Mouse (Mus musculus): ENCODE results near the gene Aip. TPM values are rescaled to one million over a fixed set of nuclear protein-coding genes. Genes with fewer than 3 reads are reported as not detected.
"Not testable (repeated sequence)": the region's sequence is repeated elsewhere in the genome, so short reads cannot be mapped to it uniquely, and the experiment has no call there.

Aip gene
- polyA plus RNA-seq, 1 experiment from 2014 or later = 55.2 TPM

- no peak for DNase-seq (ENCODE audit: extremely low spot score, low spot score)
- Histone ChIP-seq H3K4me1 (peaks cover 38% of the 10 kb centered on the region), H3K4me3 (no peak overlapping the region), H3K36me3 (replicated peaks) (peaks cover 11% of the 10 kb centered on the region), H3K27me3 (ENCODE audit: poor library complexity, severe bottlenecking) (peaks cover 7% of the 10 kb centered on the region; the same call in 1 of the 2 replicates), H3K27ac (no peak overlapping the region), H3K9me3 (no peaks in the 10 kb centered on the region)
- WGBS = 89% methylated on average over 7 of the region's 7 CpGs
These were observed 3.0 kb downstream of the Aip start for GRCm38 (mm10) chr19:4122411-4123370.

- H3K9me3 ChIP-seq; H3K4me3 ChIP-seq; DNase-seq (ENCODE audit: extremely low spot score, low spot score); H3K27ac ChIP-seq; H3K27me3 ChIP-seq (ENCODE audit: poor library complexity, severe bottlenecking): not testable (repeated sequence)
- WGBS = 56% methylated on average over 6 of the region's 6 CpGs
- Histone ChIP-seq H3K4me1 (peaks cover 30% of the 10 kb centered on the region), H3K36me3 (replicated peaks) (peaks cover 15% of the 10 kb centered on the region)
These were observed 3.8 kb downstream of the Aip start for GRCm38 (mm10) chr19:4121896-4122295.

GRCm38 (mm10) chr19:4121097-4121805, 4.4 kb downstream of the Aip start:
- Histone ChIP-seq H3K27ac (peak overlapping the region; percentile 91), H3K36me3 (replicated peaks) (peaks cover 21% of the 10 kb centered on the region), H3K27me3 (ENCODE audit: poor library complexity, severe bottlenecking) (peaks cover 7% of the 10 kb centered on the region; the same call in 1 of the 2 replicates), H3K4me3 (peak overlapping the region; percentile 57), H3K9me3 (no peaks in the 10 kb centered on the region), H3K4me1 (peaks cover 23% of the 10 kb centered on the region)
- WGBS = 3% methylated on average over 38 of the region's 38 CpGs
- DNase-seq (ENCODE audit: extremely low spot score, low spot score) = peak; percentile 96

GRCm38 (mm10) chr19:4120496-4120895, 5.2 kb downstream of the Aip start:
- peaks cover 7% of the 10 kb centered on the region; the same call in 1 of the 2 replicates for H3K27me3 ChIP-seq (ENCODE audit: poor library complexity, severe bottlenecking)
- no peak overlapping the region for H3K27ac ChIP-seq
- H3K36me3 ChIP-seq (replicated peaks) = peaks cover 28% of the 10 kb centered on the region
- peak overlapping the region; percentile 57 for H3K4me3 ChIP-seq
- no peaks in the 10 kb centered on the region for H3K9me3 ChIP-seq
- 91% methylated on average over 2 of the region's 2 CpGs for WGBS
- DNase-seq (ENCODE audit: extremely low spot score, low spot score) = no peak
- H3K4me1 ChIP-seq = peaks cover 23% of the 10 kb centered on the region

- Histone ChIP-seq H3K27ac (no peak overlapping the region), H3K4me3 (peak overlapping the region; percentile 57; the same call in 1 of the 2 replicates), H3K36me3 (replicated peaks) (peaks cover 34% of the 10 kb centered on the region), H3K27me3 (ENCODE audit: poor library complexity, severe bottlenecking) (peaks cover 7% of the 10 kb centered on the region; the same call in 1 of the 2 replicates), H3K4me1 (peaks cover 18% of the 10 kb centered on the region), H3K9me3 (no peaks in the 10 kb centered on the region)
- WGBS = 89% methylated on average over 6 of the region's 6 CpGs
- DNase-seq (ENCODE audit: extremely low spot score, low spot score) = no peak
These were observed 5.8 kb downstream of the Aip start for GRCm38 (mm10) chr19:4119716-4120487.

- H3K9me3 ChIP-seq = no peaks in the 10 kb centered on the region
- peaks cover 21% of the 10 kb centered on the region for H3K4me1 ChIP-seq
- WGBS = 96% methylated on average over 2 of the region's 2 CpGs
- peaks cover 50% of the 10 kb centered on the region for H3K36me3 ChIP-seq (replicated peaks)
- H3K27ac ChIP-seq = no peak overlapping the region
- peaks cover 7% of the 10 kb centered on the region; the same call in 1 of the 2 replicates for H3K27me3 ChIP-seq (ENCODE audit: poor library complexity, severe bottlenecking)
- H3K4me3 ChIP-seq = no peak overlapping the region
- no peak for DNase-seq (ENCODE audit: extremely low spot score, low spot score)
These were observed 7.3 kb downstream of the Aip start for GRCm38 (mm10) chr19:4118350-4118749.

GRCm38 (mm10) chr19:4117006-4117405, 8.7 kb downstream of the Aip start:
- 96% methylated on average over 7 of the region's 7 CpGs for WGBS
- peaks cover 63% of the 10 kb centered on the region for H3K36me3 ChIP-seq (replicated peaks)

GRCm38 (mm10) chr19:4115816-4116215, 9.8 kb downstream of the Aip start:
- Histone ChIP-seq H3K36me3 (replicated peaks) (peaks cover 73% of the 10 kb centered on the region), H3K27me3 (ENCODE audit: poor library complexity, severe bottlenecking) (peaks cover 7% of the 10 kb centered on the region; the same call in 1 of the 2 replicates), H3K27ac (no peak overlapping the region), H3K4me3 (no peak overlapping the region), H3K4me1 (peaks cover 13% of the 10 kb centered on the region), H3K9me3 (no peaks in the 10 kb centered on the region)
- DNase-seq (ENCODE audit: extremely low spot score, low spot score) = no peak
- WGBS = 83% methylated on average over 11 of the region's 11 CpGs

More at GRCm38 (mm10) chr19:4117006-4117405, 8.7 kb downstream of the Aip start:
- Histone ChIP-seq H3K4me3 (no peak overlapping the region), H3K27ac (no peak overlapping the region), H3K4me1 (peaks cover 22% of the 10 kb centered on the region), H3K27me3 (ENCODE audit: poor library complexity, severe bottlenecking) (peaks cover 7% of the 10 kb centered on the region; the same call in 1 of the 2 replicates), H3K9me3 (no peaks in the 10 kb centered on the region)
- no peak for DNase-seq (ENCODE audit: extremely low spot score, low spot score)

GRCm38 (mm10) chr19:4115144-4115543, 10.5 kb downstream of the Aip start:
- WGBS = 96% methylated on average over 10 of the region's 10 CpGs
- H3K27me3 ChIP-seq (ENCODE audit: poor library complexity, severe bottlenecking) = peaks cover 2% of the 10 kb centered on the region; the same call in 1 of the 2 replicates
- no peak overlapping the region for H3K27ac ChIP-seq
- H3K4me1 ChIP-seq = peaks cover 6% of the 10 kb centered on the region
- no peak overlapping the region for H3K4me3 ChIP-seq
- DNase-seq (ENCODE audit: extremely low spot score, low spot score) = no peak
- H3K36me3 ChIP-seq (replicated peaks) = peaks cover 76% of the 10 kb centered on the region
- H3K9me3 ChIP-seq = no peaks in the 10 kb centered on the region

GRCm38 (mm10) chr19:4114551-4114950, 11.1 kb downstream of the Aip start:
- no peak overlapping the region for H3K4me3 ChIP-seq
- no peak overlapping the region for H3K27ac ChIP-seq
- H3K36me3 ChIP-seq (replicated peaks) = peaks cover 78% of the 10 kb centered on the region
- 96% methylated on average over 10 of the region's 10 CpGs for WGBS
- no peaks in the 10 kb centered on the region for H3K9me3 ChIP-seq
- no peak for DNase-seq (ENCODE audit: extremely low spot score, low spot score)
- H3K4me1 ChIP-seq = peaks cover 4% of the 10 kb centered on the region
- H3K27me3 ChIP-seq (ENCODE audit: poor library complexity, severe bottlenecking) = no peaks in the 10 kb centered on the region

- Histone ChIP-seq H3K27ac (no peak overlapping the region), H3K4me3 (no peak overlapping the region), H3K27me3 (ENCODE audit: poor library complexity, severe bottlenecking) (no peaks in the 10 kb centered on the region), H3K4me1 (peaks cover 4% of the 10 kb centered on the region), H3K9me3 (no peaks in the 10 kb centered on the region), H3K36me3 (replicated peaks) (peaks cover 80% of the 10 kb centered on the region)
- no peak for DNase-seq (ENCODE audit: extremely low spot score, low spot score)
- 74% methylated on average over 5 of the region's 5 CpGs for WGBS
These were observed 11.8 kb downstream of the Aip start for GRCm38 (mm10) chr19:4113806-4114230.

- Histone ChIP-seq H3K4me3 (no peak overlapping the region), H3K27me3 (ENCODE audit: poor library complexity, severe bottlenecking) (no peaks in the 10 kb centered on the region), H3K27ac (no peak overlapping the region), H3K4me1 (peaks cover 4% of the 10 kb centered on the region), H3K36me3 (replicated peaks) (peaks cover 83% of the 10 kb centered on the region), H3K9me3 (no peaks in the 10 kb centered on the region)
- no peak for DNase-seq (ENCODE audit: extremely low spot score, low spot score)
- WGBS = 84% methylated on average over 13 of the region's 13 CpGs
These were observed 12.4 kb downstream of the Aip start for GRCm38 (mm10) chr19:4113186-4113805.

All from forebrain, embryonic 10.5 days (tissue).